Mouse (Mus musculus): Measurements from ENCODE around the gene Tcf20.
A peak's percentile ranks its signal among the peaks of the same experiment; 100 is the strongest.

Gene Tcf20

GRCm38 (mm10) chr15:82992911-82993310 lies 5.2 kb upstream of the Tcf20 start:
- no peak for DNase-seq (ENCODE audit: low spot score)

DNA sequence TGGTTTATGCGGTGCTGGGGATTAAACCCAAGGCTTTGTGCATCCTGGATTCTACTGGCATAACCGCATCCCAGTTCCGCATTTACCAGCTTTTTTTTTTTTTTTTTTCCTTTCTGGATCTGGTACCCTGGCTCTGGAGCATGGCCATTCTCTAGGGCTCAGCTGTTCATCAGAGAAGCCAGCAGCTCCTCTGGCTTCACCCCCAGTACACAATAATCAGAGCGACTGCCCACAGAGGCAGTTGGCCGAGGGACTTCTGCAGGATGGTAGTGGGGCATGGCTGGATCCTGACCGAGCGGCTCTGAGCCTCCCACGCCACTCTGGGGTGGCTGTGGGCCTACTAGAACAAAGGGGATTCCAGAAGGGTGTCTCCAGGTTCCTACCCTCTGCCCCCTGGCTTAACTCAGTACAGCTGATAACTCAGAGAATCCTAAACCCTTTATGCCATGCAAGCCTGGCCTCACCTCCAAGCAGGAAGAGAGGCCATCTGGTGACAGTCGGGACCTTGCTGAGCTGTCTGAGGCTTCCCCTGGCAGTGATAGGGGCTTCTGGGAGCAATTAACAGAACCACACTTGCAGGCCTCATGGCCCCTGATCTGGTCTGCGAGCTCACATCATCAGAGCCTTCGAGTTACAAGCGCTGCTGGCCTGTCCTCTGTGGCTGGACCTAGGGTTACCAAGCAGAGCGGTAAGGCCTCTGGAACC lies 4.6 kb upstream of the Tcf20 start:
- no peak for DNase-seq (ENCODE audit: low spot score)

DNA sequence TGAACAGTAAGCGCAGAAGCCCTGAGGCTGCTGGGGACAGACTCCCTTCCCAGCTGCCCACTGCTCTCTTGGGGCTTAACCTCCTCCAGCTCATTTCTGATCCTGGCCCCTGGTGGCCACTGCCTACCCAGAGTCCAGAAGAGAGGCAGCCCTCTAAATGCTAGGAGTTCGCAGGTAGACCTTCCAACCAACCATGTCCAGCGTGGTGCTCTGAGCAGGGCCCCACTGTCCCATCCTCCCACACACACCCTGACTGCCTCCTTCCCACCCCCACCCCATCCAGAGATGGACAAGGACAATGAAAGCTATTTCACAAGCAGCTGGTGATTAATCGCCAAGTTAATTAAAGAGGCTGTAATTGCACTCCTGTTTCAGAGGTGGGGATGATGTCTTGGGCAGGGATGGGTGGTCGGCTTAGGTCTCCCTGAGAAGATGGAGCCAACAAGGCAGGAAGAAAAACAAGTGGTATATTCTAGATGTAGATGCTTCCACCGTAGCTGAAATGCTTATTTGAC lies 1.6 kb upstream of the Tcf20 start:
- DNase-seq (ENCODE audit: low spot score) = no peak

GRCm38 (mm10) chr15:82987014-82987731 lies 499 bp downstream of the Tcf20 start:
- no peak for DNase-seq (ENCODE audit: low spot score)

DNA sequence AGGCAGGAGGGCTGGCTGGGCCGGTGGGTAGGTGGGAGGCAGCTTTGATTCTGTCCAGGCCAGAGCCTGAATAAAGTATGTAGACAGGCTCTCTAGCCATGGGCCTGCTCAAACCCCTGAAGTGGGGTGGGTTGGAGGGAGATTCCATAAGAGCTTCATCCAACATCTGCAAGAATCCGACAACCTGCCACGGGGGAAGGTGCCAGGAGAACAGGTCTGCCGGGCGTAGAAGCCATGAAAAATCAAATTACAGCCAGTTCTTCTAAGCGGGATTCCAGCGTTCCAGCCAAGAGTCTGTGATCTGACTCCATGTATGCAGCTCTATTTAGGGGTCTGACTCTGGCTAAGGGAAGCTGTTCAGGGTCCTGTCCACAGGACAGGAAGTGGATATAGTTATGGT lies 3.1 kb downstream of the Tcf20 start:
- no peak for DNase-seq (ENCODE audit: low spot score)

DNA sequence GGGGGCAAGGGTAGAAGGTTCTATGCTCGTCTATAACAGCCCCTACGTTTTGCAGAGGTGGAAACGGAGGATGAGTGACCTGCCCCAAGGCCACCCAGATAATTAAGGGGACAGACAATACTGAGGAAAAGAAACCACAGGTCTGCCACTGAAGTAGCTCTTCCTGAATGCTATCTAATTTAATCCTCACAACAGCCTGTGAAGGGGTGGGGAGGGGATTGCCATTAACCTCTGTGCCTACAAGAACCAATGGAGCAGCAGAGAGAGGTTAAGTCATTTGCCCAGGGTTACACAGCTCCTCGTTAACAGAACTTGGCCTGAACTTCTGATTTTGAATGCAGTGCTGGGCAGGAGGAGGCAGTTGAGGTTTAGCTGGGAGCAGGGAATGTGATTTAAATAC lies 3.6 kb downstream of the Tcf20 start:
- DNase-seq (ENCODE audit: low spot score) = no peak

DNA sequence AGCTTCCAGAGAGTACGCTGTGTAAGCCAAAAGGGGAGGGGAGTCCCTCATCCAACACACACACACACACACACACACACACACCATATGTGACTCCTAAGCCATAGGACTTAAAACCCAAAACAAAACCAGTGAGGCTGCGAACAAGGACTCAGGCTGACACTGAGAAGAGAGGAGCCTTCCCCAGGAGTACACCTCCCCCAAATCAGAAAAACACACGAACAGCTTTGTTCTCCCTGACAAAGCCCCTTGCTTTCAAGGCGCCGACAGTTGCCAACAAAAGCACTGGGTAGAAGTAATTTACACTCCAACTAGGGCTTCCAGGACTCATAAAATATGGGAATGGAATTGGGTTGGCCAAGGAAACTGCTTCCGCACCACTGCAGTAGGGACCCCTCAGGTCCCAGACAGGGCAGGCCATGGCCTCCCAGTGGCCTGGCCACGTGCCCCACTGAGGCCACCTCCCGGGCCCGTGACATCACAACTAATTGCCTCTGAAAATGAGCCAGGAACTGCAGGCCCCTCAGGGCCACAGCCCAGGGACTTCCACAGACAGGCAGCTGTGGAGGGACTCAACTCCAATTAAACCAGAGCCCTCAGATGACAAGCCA lies 4.2 kb downstream of the Tcf20 start:
- DNase-seq (ENCODE audit: low spot score) = no peak

GRCm38 (mm10) chr15:82982724-82983415 lies 4.8 kb downstream of the Tcf20 start:
- no peak for DNase-seq (ENCODE audit: low spot score)

DNA sequence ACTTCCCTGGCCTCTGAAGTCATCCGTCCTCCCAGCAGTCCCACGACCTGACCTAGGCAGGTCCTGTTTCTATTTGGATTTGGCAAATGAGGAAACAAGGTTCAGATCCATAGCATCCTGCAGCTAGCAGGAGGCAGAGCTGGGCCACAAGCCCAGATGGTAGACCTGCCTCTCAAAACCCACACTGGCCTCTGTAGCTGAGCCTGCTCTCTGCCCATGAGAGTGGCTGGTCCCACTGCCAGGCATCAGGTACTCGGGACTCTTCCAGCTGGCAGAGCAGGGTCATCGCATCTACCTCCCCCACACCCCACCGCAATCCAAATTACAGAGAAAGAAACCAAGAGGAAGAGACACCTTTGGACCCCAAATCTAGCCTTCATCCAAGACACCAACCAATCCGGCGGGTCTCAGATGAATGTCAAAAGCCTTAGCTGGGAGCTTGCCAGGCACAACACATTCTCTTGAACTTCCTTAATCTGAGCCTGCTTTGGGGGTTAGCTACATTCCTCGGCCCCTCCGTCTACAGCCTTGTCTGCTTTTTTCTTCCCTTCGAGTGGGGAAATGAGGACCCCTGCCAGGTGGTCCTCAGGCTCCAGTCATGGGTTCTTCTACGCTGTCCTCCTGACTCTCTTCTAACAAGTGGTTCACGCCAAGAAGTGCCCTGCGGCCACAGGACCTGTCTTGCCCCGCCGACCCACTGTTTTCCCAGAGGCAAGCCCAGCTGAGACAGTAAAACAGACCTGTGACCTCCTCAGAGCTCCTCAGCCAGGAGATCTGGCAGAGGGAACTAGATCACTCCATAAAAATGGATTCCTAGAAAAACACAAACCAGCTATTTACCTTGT lies 5.8 kb downstream of the Tcf20 start:
- DNase-seq (ENCODE audit: low spot score) = no peak

- no peak for DNase-seq (ENCODE audit: low spot score)
These were observed 8.1 kb downstream of the Tcf20 start for GRCm38 (mm10) chr15:82979531-82979930.

GRCm38 (mm10) chr15:82974471-82974870 lies 13.2 kb downstream of the Tcf20 start:
- no peak for DNase-seq (ENCODE audit: low spot score)

- no peak for DNase-seq (ENCODE audit: low spot score)
These were observed 18.4 kb downstream of the Tcf20 start for GRCm38 (mm10) chr15:82969206-82969721.

GRCm38 (mm10) chr15:82968449-82968848 lies 19.2 kb downstream of the Tcf20 start:
- no peak for DNase-seq (ENCODE audit: low spot score)

GRCm38 (mm10) chr15:82967947-82968346 lies 19.7 kb downstream of the Tcf20 start:
- no peak for DNase-seq (ENCODE audit: low spot score)

- DNase-seq (ENCODE audit: low spot score) = no peak
These were observed 23.3 kb downstream of the Tcf20 start for GRCm38 (mm10) chr15:82964266-82964825.

DNA sequence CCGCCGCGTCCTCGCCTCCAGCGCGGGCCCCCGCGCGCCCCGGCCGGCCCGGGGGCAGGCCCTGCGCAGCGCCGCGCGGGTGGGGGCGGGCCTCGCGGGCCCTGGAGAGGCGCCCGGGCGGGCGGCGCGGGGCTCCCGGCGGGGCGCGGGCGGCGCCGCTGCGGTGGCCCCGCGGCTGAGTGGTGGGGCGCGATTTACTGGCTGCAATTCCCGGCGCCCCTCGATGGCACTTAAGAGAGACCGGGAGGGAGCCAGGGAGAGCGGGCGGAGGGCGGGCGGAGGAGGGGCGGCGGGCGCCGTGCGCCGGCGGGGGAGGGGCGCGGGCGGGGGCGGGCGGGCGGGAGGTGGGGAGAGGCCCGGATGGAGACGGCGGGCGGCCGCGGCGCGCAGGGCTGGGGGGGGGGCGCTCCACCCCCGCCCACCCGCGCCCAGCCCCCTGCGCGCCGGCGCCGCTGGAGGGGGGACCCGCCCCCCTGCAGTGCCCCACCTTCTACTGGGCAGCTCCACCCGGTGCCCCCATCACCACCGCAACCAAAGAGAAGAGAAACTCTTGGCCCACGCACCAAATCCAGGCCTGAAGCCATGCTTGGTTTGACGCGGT lies 24.0 kb downstream of the Tcf20 start:
- no peak for DNase-seq (ENCODE audit: low spot score)

- DNase-seq (ENCODE audit: low spot score) = no peak
These were observed 24.6 kb downstream of the Tcf20 start for GRCm38 (mm10) chr15:82963090-82963489.

DNA sequence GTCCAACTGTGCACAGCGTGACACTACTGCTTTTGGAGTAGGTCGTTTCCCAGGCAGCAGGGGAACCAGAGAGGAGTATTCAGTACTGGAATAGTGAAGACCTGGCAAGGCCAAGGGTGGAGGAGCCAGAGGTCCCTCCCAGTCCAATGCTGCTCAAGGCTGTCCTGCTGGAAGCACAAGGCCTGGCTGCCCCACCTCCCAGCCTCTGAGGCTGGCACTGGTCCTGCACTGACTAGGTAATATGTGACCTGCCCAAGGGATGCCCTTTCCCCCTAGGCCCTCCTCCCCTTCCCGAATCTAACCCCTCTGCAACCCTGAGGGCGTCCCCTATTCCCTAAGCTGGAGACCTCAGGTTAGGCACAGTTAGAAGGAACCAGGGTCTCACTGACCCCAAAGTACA lies 25.1 kb downstream of the Tcf20 start:
- no peak for DNase-seq (ENCODE audit: low spot score)

DNA sequence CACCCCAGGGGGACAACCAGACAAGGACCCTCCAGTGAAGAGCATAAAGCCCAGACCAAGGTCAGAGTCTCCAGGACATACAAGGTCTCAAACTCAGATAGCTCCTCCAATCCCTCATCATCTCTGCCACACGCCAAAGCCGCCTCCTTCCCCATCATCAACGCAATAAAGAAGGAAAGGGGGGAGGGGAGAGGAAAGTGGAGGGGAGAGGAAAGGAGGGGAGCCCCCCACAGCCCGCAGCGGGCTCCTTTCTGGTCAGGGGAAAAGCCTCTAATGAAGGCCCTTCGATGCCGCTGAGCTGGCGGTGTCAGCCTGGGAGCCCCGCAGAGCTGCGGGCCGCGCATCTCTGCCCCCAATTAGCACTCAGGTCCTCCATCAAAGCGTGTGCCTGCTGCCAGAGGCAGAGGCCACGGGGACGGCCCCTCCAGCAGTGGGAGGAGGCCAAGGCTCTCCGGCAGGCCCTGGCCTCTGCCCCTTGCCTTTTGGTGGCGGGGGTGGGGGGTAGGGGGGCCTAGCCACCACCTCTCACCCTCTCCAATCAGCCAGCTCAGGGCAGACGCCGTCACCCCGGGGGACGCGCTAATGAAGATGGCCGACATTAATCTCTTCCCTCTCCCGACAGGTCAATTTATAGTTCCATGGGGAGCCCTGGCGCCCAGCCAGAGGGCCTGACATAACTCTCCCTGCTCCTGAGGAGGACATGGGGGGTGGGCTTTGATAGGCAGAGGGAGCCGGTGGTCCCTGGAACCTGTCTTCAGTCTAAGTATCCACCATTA lies 26.7 kb downstream of the Tcf20 start:
- DNase-seq (ENCODE audit: low spot score) = no peak

DNA sequence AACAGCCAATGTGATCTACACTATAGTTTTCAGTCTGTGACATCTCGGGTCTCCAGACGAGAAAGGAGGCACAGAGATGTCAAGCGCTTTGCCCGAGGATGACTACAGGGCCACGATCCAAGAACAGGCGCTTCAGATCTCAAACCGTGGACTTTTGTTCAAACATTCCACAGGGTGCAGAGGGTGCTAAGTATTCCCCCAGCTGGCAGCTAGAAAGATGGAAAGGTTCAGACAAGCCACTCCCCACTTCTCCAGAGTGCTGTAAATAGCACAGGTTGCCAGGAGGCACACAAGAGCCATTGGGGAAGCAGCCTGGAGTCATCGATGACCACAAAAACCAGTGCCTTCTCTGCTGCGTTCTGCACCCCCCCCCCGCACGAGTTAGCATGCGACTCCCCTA lies 28.5 kb downstream of the Tcf20 start:
- peak; percentile 36 for DNase-seq (ENCODE audit: low spot score)

All from lung, postnatal 25 days (tissue).